Mouse (Mus musculus): ENCODE data around the gene Tmem160.

The Tmem160 gene

DNA sequence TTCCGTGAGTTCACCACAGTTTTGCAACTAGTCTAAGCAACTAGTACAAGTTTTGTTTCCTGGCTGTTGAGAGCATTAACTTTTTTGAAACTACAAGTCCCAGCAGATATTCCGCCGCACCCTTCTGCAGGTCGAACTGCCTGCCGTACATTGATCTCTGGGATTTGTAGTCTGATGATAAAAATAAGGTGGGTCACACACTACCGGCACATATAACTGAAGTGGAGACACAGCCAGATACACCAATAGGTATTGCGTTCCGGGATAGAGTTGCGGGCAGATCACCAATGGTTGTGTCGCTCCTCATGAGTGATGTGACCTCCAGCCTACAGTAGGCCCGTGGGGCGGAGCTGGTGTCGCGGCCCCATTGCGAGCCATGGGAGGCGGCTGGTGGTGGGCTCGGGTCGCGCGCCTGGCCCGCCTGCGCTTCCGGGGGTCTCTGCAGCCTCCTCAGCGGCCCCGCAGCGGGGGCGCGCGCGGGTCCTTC lies at the start of gene Tmem160:
Gene Tmem160 (plus strand): TSS at position 193 of the 487 bp plus-strand sequence.
- peak; percentile 96 for DNase-seq (ENCODE audit: low read depth)

DNA sequence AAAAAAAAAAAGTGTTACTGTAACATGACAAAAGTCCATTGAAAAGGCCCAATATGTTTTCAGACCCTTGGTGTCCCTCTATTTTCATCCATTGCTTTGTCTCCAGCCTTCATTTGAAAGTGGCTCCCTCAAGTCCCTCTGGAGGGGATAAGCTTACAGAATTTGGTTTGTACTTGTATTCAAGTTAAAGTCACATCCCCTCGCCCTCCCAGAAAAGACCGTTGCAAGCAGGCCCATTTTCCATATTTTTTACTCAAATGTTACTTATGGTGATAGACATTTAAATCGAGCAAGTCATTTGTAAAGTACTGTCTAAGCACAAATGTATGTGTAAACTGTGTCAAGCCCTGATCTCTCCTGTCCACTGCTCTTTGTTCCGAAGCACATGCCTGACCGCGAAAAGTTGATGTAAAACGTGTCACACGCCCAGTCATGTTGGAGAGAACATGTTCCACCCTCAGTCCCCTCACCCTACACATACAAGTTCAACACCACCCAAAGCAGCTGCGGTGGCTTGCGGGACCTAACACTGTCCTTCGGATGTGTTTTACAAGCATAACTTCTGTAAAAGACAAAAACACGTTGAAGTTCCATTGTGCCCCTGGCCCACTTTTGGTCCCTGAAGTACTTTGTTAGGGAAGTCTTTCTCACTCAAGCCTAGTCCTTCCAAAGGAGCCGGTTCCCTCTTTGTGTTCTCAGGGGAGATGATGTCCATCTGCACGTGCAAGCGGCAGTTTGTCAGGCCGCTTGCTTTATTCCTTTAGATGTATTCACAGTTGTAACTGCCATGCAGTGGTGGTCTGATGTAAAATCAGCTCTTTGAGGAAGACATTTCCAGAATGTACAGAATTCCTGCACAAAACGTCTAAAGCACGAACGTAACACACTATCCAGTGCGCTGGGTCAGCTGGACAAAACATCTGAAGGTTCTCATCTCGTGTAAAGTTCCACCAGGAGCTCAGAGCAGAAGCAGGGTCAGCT lies 49.3 kb upstream of the Tmem160 start:
- no peak for DNase-seq (ENCODE audit: low read depth)

DNA sequence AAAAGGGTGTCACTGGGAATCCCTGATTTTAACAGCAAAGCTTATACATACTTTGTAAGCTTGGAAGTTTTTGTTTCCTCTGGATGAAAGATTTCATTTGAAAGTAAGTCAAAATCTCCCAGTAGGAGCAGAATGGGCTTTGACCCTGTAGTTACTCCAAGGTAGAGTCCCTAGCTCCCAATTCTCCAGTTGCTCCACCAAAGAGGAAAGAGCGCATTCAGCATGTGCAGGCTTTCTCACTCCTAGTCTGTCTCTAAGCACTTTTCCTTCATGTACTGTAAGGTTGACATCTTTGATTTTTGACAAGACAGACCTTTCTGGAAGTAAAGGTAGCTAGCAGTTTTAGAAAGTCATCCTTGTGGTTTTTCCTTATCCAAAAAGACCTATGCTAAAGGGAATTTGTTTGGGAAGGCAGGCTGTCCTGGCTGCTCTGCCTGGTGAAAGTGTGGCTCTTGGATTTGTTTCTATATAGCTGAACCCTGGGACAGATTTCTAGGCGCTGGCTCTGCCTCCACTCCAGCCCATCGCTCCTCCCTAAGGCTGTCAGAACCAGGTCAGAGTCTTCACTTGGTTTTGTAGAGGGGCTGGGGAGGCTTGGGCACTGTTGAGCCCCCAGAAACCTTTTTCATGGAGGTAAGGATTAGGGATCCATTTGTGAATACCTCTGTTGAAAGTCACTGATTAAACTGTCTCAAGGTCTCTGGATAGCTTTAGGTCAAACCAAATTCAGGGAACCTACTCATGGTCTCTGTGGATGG lies 48.1 kb upstream of the Tmem160 start:
- no peak for DNase-seq (ENCODE audit: low read depth)

DNA sequence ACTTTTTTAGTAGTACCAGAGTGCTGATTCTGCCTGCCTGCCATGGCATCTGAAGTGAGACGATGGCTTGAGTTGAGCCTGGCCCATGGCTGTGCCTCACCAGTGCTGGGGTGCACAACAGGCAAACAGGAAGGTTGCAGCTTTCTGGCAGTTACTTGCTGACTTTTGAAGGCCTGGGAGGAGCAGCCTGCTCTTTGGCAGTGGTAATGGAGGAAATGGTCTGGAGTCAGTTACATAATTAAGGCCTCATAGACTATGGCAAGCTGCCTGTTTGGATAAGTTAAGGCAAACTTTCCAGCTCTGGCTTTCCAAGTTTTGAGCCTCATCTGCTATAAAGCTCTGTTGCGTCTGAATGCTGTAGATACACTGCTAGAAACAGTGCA lies 47.5 kb upstream of the Tmem160 start:
- peak; percentile 80 for DNase-seq (ENCODE audit: low read depth)

DNA sequence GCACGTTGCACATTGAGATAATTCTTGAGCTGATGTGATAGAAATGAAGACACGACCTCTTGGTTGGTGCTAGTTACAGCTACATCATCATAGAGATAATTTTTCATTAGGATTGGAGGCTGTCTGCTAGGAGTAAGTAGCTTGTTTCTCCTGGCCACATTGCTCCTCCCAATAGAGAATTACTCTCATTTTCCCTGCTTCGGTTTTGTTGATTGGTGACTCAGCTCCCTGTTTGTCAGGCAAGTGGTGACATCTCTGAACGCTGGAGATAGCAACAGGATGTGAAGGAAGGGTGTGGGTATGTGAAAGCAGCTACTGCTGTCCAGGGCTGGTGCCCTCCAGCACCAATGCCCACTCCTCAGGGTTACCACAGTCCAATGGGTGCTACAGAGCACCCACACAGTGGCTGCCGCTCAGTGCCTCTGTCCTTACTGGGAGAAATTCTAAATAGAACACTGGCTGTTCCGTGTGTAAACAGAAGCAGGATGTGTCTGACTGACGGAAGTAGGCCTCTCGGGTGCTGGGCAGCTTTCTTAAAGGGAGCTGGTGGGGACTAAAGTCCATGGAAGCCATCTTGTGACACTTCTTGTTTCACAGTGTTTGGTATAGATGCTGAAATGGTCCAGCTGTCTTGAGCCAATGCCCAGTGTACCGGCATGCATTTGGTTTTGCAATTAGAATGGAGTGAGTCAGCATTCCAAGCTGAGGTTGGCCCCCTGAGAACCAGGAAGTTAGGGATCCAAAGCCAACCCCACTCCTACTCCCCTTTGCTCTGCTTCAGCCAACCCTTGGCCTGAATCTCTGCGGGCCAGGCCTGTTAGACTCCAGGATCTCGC lies 46.8 kb upstream of the Tmem160 start:
- peak; percentile 93 for DNase-seq (ENCODE audit: low read depth)

DNA sequence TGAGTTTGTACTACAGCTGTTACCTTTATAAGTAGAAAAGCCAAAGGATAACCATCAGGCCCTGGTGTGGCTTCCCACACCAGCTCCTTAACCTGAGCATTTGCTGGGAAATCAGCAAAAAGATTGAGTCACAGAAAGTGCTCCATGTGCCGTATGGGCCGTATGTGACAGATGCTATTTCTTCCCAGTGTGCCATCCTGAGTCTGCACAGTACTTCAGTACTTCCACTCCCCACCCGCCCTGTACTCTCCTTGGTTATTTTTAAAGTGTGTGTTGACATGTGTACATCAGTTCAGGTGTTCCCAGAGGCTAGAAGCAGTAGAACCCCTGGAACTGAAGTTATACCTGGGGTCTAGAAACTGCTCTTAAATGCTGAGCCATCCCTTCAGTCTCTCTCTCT lies 45.6 kb upstream of the Tmem160 start:
- DNase-seq (ENCODE audit: low read depth) = no peak

DNA sequence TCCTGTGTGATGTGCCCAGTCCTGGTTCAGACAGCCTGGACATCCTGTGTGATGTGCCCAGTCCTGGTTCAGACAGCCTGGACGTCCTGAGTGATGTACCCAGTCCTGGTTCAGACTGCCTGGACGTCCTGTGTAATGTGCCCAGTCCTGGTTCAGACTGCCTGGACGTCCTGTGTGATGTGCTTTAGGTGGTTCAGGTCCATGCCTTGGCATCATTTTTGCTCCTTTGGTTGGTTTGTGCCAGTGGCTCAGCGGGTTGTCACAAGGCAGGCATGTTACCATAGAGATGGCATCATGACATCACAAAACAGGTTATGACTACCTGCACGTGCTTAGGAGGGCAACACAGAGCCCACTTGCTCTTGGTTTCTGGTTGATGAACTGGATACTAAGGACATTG lies 41.5 kb upstream of the Tmem160 start:
- no peak for DNase-seq (ENCODE audit: low read depth)

DNA sequence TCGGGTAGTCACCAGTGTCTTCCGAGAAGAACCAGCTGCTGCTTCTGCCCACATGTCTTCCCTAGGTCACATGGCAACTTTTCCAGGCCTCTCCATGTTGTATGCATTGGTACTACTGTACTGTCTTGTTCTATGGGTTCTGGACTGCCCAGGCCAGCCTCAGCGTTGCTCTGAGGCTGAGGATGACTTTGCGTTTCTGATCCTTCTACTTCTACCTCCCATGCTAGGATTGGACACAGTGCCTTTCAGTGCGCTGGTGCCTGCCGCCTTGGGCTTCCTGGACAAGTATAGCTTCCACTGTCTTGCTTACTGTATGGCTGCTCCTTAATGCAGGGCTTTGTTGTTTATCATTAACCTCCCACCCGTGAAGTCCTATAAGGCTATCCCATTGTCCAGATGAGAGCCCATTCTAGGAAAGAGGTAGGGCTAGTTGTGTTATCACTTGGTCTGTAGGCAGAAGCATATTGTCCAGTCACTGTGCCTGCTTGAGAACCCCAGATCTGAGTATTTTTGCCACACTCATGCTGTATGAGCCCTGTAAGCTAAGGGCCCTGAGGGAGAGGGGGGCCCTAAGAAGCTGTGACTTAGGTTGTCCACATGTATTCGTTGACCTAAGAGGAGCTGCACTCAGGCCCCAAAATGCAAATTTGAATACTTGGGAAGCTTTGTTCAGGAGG lies 40.2 kb upstream of the Tmem160 start:
- DNase-seq (ENCODE audit: low read depth) = no peak

DNA sequence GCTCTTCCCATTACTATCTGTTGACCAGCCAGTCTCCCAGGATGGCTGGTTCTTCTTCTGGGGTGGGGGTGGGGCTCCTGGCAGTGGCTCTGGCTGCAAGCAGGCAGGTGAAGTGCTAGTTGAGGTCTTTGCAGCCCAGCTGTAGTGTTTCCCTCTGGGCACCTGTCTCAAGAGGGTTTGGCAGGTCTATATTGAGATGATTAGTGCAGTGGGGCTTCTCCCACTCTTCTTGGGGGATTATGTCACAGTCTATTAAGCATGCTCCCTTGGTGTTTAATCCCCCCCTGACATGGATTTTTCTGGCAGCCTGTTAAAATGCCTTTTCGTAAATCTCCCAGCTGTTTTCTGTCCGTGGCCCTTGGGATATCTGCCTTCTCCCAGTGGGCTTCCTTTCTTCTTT lies 39.6 kb upstream of the Tmem160 start:
- no peak for DNase-seq (ENCODE audit: low read depth)

DNA sequence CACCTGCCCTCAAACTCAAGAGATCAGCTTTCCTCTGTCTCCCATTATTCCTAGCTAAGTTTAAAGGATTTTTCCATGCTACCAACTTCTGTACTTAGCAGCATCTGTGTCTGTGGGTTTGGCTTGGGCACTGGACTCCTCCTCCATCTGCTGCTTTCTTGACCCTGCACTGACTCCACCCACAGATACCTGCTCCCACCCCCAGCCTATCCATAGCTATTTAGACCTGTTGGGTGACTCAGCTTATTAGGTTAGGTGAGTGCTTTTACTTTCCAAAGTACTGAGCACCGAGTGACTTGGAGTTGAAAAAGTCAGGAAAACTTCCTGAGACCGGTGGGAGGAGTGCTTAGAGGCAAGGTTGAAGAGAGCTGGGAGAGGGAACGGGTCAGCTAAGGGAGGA lies 37.2 kb upstream of the Tmem160 start:
- no peak for DNase-seq (ENCODE audit: low read depth)

DNA sequence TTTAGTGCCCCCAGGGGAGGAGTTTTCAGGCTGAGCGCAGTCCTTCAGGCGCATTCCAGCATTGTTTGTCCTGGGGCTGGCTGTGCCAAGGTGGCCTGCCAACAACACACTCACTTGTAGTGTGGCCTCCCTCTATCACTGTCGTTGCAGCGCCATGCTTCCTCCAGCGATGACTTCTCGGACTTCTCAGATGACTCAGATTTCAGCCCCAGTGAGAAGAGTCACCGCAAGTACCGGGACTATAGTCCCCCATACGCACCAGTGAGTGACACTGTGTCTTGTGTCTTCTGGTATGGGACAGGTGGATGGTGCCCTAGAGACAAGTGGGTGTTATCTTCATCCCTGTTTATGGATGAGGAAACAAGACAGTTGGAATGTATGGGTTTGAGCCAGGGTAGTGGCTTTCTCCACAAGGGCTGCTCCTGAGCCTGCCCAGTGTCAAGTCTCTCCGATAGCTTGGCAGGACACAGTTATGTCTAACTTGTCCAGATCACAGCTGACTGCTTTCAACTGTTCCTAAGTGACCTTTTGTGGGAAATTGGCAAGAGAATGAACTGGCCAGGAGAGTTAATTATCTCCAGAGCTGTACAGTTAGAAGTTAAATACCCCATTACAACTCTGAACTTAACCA lies 35.3 kb upstream of the Tmem160 start:
- DNase-seq (ENCODE audit: low read depth) = no peak

DNA sequence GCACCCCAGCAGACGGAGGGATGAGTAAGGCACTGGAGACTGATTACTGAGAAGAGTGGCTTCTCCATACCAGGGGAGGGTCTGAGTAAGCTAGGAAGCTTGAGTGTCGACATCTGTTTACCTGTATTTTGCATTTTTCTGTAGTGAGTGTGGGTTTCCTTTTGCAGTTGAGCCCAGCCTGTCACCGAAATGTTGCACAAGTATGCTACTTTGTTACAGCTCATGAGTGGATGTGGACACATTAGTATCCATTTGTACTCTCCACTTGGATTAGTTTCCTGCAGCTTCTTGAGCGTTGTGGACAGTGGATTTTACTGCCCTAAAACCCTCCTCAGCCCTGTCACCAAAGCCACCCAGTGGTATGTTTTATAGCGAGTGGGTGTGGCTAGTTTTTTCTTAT lies 33.9 kb upstream of the Tmem160 start:
- DNase-seq (ENCODE audit: low read depth) = peak; percentile 32

DNA sequence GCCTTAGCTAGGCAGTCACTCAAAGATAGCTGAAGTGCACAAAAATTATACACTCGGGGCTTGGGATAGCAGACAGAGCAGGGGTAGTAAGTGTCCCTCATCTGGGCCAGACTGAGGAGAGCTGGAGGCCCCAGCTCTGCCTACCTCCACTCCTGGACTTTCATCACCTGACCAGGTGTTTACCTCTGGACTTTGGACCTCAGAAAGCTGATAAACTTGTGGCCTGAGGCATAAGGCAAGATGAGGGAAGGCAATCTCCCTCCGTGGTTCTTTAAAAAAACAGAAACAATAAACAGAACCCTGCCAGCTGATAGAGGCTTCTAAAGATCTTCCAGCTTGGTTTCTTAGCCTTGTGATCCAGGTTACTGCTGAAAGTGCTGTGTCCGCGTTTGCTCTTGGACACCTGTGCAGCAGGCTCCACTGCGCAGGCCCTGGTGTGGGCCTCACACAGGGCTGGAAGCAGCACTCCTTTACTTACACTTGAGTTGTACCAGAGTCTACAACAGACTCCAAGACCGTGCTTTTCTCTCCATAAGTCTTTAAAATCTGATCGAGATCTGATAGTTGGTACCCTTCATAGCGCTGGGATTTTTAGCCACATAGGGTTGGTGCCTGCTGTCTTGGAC lies 32.0 kb upstream of the Tmem160 start:
- no peak for DNase-seq (ENCODE audit: low read depth)

DNA sequence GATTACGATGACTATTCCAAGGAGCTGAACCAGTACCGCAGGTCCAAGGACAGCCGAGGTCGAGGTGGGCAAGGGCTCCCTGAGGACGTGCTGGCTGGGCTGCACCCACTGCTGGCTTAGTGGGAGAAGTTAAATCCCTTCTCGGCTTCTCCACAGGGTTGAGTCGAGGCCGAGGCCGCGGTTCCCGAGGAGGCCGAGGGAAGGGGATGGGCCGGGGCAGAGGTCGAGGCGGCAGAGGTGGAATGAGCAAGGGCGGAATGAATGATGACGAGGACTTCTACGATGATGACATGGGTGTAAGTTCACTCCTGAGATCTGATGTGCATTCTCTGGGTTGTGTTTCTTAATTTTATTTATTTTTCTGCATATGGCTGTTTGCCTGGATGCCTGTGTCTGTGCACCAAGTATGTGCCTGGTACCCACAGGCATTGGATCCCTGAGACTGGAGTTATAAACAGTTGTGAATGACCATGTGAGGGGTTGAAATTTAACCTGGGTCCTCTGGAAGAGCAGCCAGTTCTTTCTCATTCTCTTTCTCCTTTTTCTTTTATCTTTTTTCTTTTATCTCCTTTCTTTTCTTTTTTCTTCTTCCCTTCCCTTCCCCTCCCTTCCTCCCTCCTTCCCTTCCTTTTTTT lies 30.2 kb upstream of the Tmem160 start:
- no peak for DNase-seq (ENCODE audit: low read depth)

DNA sequence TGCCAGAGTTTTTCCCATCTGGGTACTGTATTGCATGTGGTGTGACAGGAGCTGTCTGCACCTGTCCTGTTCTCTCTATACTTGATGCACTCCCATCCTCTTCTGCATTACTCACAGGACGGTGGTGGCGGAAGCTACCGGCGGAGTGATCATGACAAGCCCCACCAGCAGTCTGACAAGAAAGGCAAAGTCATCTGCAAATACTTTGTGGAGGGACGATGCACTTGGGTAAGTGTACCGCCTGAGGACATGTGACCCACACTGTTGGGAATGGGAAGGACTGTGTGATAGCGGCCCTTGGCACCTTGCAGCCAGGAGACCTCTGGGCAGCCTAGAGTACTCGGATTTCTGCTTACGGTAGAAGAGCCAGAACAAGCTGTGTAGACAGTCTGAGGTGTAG lies 28.8 kb upstream of the Tmem160 start:
- DNase-seq (ENCODE audit: low read depth) = no peak

DNA sequence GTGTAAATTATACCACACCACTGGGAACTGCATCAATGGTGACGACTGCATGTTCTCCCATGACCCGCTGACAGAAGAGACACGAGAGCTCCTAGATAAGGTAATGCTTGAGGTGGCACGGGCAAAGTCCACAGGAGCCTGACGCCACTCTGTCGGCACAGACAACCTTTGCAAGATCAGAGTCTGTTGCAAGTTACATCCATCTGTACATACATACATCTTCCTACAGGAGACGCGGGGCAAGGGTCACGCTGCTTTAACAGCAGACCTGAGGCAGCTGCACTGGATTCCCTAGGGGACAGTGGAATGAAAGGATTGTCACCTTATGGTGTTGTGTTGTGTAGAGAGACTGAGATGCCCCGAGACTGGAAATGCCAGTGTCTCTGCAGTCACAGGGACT lies 26.9 kb upstream of the Tmem160 start:
- no peak for DNase-seq (ENCODE audit: low read depth)

DNA sequence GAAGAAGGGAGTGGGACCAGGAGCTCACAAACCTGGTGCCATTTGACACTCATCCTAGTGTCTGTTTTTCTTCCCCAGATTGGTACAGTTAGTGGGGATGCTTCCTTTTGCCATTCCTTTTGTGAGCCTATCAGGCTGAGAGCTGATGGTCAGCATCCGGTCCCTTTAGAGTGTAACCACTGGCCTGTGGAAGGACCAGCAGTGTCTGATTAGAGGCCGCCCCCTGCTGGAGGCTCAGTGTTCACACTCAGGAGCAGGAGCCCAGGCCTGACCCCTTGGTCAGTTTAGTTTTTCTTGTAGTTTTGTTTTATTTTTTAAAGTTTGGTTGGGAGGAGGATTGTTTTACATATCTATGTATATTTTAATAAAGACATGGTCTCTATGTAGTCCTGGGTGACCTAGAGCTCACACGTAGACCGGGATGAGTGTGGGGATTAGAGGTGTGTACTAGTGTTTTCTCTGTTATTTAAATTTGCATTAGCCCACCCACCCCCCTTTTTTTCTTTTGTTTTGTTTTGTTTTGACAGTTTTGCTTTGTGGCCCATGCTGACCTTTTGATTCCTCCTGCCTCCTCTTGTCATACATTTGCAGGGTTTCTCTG lies 26.4 kb upstream of the Tmem160 start:
- DNase-seq (ENCODE audit: low read depth) = peak; percentile 46

DNA sequence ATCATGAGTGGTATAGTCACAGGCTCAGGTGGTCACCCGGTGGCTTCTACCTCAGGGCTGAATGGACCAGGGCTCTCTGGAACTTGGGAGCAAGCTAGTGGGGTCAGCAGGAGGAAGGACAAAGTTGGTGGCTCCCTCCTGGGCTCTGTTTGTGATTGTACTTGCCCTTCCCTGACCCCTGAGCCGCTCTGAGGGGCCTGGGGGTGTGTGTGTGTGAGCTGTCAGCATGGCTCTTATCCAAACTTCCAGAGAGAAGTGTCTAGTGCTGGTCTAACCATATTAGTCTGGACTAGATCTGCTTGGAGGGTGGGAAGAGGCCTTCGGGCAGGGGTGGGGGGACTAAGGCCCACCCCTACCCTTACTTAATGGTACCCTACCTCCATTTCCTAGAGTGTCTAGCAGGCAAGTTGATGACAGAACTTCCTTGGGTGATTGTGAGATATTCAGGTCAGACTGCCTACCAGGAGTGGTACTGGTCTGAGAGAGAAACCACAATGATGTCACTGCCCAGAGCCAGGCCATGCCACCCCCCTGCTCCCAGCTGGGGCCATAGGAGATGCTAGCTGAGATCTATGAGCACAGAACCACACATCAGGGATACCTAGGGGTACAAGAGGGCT lies 19.1 kb upstream of the Tmem160 start:
- DNase-seq (ENCODE audit: low read depth) = no peak

DNA sequence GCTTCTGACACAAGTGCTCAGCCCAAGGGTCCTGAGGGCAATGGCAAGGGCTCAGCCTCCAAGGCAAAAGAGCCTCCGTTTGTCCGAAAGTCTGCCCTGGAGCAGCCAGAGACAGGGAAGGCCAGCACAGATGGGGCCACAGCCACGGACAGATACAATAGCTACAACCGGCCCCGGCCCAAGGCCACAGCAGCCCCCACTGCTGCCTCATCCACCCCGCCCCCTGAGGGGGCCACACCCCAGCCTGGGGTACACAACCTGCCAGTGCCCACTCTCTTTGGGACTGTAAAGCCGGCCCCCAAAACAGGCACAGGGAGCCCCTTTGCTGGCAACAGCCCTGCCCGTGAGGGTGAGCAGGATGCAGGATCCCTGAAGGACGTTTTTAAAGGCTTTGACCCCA lies 17.5 kb upstream of the Tmem160 start:
- DNase-seq (ENCODE audit: low read depth) = no peak

Data from fibroblast of lung, adult 2 months (primary cell).